Mouse (Mus musculus): ENCODE measurements at regions not wholly inside any gene's neighbourhood (a gene's known extent, or its start where the extent isn't known, plus 50 kb on each side); places are given as distances from the start of the nearest gene placed in this dataset.

GRCm38 (mm10) chrX:99317736-99318135 is 153.3 kb downstream of the Pja1 start:
- Histone ChIP-seq H3K4me3 (no peak overlapping the region), H3K36me3 (no peaks in the 10 kb centered on the region), H3K4me2 (no peak overlapping the region), H3K9ac (no peak overlapping the region), H3K27ac (no peak overlapping the region), H3K9me3 (no peaks in the 10 kb centered on the region), H3K4me1 (replicated peaks) (no peaks in the 10 kb centered on the region), H3K27me3 (peaks cover 59% of the 10 kb centered on the region)
- no peak for ATAC-seq (ENCODE audit: low FRiP score)
- WGBS: 78% methylated on average over 10 of the region's 10 CpGs

- Histone ChIP-seq H3K4me2 (no peak overlapping the region), H3K9me3 (no peaks in the 10 kb centered on the region), H3K4me3 (no peak overlapping the region), H3K27me3 (peaks cover 52% of the 10 kb centered on the region), H3K36me3 (no peaks in the 10 kb centered on the region), H3K27ac (no peak overlapping the region), H3K9ac (no peak overlapping the region), H3K4me1 (replicated peaks) (no peaks in the 10 kb centered on the region)
- 73% methylated on average over 4 of the region's 4 CpGs for WGBS
- ATAC-seq (ENCODE audit: low FRiP score): no peak
Observed at GRCm38 (mm10) chrX:99316410-99317056, 154.5 kb downstream of the Pja1 start.

- Histone ChIP-seq H3K9ac (no peak overlapping the region), H3K4me2 (no peak overlapping the region), H3K27me3 (peaks cover 49% of the 10 kb centered on the region), H3K9me3 (no peaks in the 10 kb centered on the region), H3K27ac (no peak overlapping the region), H3K4me3 (no peak overlapping the region), H3K4me1 (replicated peaks) (no peaks in the 10 kb centered on the region), H3K36me3 (no peaks in the 10 kb centered on the region)
- 41% methylated on average over 6 of the region's 6 CpGs for WGBS
- no peak for ATAC-seq (ENCODE audit: low FRiP score)
Observed at GRCm38 (mm10) chrX:99299110-99299509, 163.2 kb downstream of the Efnb1 start.

- peaks cover 66% of the 10 kb centered on the region for H3K27me3 ChIP-seq
- ATAC-seq (ENCODE audit: low FRiP score): no peak
- H3K4me2 ChIP-seq: no peak overlapping the region
- no peak overlapping the region for H3K9ac ChIP-seq
- no peaks in the 10 kb centered on the region for H3K9me3 ChIP-seq
- peaks cover 10% of the 10 kb centered on the region for H3K4me1 ChIP-seq (replicated peaks)
- H3K27ac ChIP-seq: no peak overlapping the region
- no peak overlapping the region for H3K4me3 ChIP-seq
- H3K36me3 ChIP-seq: no peaks in the 10 kb centered on the region
- 86% methylated on average over 8 of the region's 8 CpGs for WGBS
Observed at GRCm38 (mm10) chrX:99294726-99295125, 158.8 kb downstream of the Efnb1 start.

- ATAC-seq (ENCODE audit: low FRiP score): no peak
- H3K9me3 ChIP-seq: no peaks in the 10 kb centered on the region
- H3K36me3 ChIP-seq: no peaks in the 10 kb centered on the region
- H3K9ac ChIP-seq: no peak overlapping the region
- no peak overlapping the region for H3K4me3 ChIP-seq
- 79% methylated on average over 6 of the region's 6 CpGs for WGBS
- no peak overlapping the region for H3K4me2 ChIP-seq
- H3K27ac ChIP-seq: no peak overlapping the region
- H3K27me3 ChIP-seq: peaks cover 73% of the 10 kb centered on the region
- peaks cover 10% of the 10 kb centered on the region for H3K4me1 ChIP-seq (replicated peaks)
Observed at GRCm38 (mm10) chrX:99293967-99294366, 158.0 kb downstream of the Efnb1 start.

- Histone ChIP-seq H3K27ac (no peak overlapping the region), H3K4me3 (no peak overlapping the region), H3K9ac (no peak overlapping the region), H3K36me3 (no peaks in the 10 kb centered on the region), H3K4me2 (no peak overlapping the region), H3K27me3 (peaks cover 75% of the 10 kb centered on the region), H3K9me3 (no peaks in the 10 kb centered on the region), H3K4me1 (replicated peaks) (peaks cover 10% of the 10 kb centered on the region)
- WGBS: 50% methylated on average over 11 of the region's 11 CpGs
- no peak for ATAC-seq (ENCODE audit: low FRiP score)
Observed at GRCm38 (mm10) chrX:99292758-99293157, 156.8 kb downstream of the Efnb1 start.

GRCm38 (mm10) chrX:99291965-99292364 is 156.0 kb downstream of the Efnb1 start:
- no peak for ATAC-seq (ENCODE audit: low FRiP score)
- Histone ChIP-seq H3K4me1 (replicated peaks) (peaks cover 10% of the 10 kb centered on the region), H3K27me3 (peaks cover 79% of the 10 kb centered on the region), H3K27ac (peak overlapping the region; percentile 44; the same call in 1 of the 2 replicates), H3K4me2 (no peak overlapping the region), H3K9ac (no peak overlapping the region), H3K9me3 (no peaks in the 10 kb centered on the region), H3K36me3 (no peaks in the 10 kb centered on the region), H3K4me3 (no peak overlapping the region)
- WGBS: 58% methylated on average over 5 of the region's 5 CpGs

GRCm38 (mm10) chrX:99291423-99291963 is 155.6 kb downstream of the Efnb1 start:
- peaks cover 10% of the 10 kb centered on the region for H3K4me1 ChIP-seq (replicated peaks)
- no peak overlapping the region for H3K9ac ChIP-seq
- no peaks in the 10 kb centered on the region for H3K36me3 ChIP-seq
- no peak overlapping the region for H3K4me2 ChIP-seq
- peak overlapping the region; percentile 44; the same call in 1 of the 2 replicates for H3K27ac ChIP-seq
- no peak overlapping the region for H3K4me3 ChIP-seq
- H3K27me3 ChIP-seq: peaks cover 79% of the 10 kb centered on the region
- 35% methylated on average over 8 of the region's 10 CpGs for WGBS
- no peaks in the 10 kb centered on the region for H3K9me3 ChIP-seq
- peak; percentile 70 for ATAC-seq (ENCODE audit: low FRiP score)

- Histone ChIP-seq H3K27ac (no peak overlapping the region), H3K4me1 (replicated peaks) (peaks cover 16% of the 10 kb centered on the region), H3K27me3 (peaks cover 82% of the 10 kb centered on the region), H3K4me2 (no peak overlapping the region), H3K9me3 (no peaks in the 10 kb centered on the region), H3K4me3 (no peak overlapping the region), H3K9ac (no peak overlapping the region), H3K36me3 (no peaks in the 10 kb centered on the region)
- 70% methylated on average over 4 of the region's 4 CpGs for WGBS
- ATAC-seq (ENCODE audit: low FRiP score): no peak
Observed at GRCm38 (mm10) chrX:99287988-99288387, 152.1 kb downstream of the Efnb1 start.

- no peak overlapping the region for H3K4me2 ChIP-seq
- no peak overlapping the region for H3K27ac ChIP-seq
- no peaks in the 10 kb centered on the region for H3K9me3 ChIP-seq
- no peak overlapping the region for H3K9ac ChIP-seq
- peaks cover 14% of the 10 kb centered on the region for H3K4me1 ChIP-seq (replicated peaks)
- H3K36me3 ChIP-seq: no peaks in the 10 kb centered on the region
- 74% methylated on average over 2 of the region's 2 CpGs for WGBS
- no peak for ATAC-seq (ENCODE audit: low FRiP score)
- no peak overlapping the region for H3K4me3 ChIP-seq
- H3K27me3 ChIP-seq: peaks cover 80% of the 10 kb centered on the region
Observed at GRCm38 (mm10) chrX:99286876-99287275, 150.9 kb downstream of the Efnb1 start.

GRCm38 (mm10) chrX:99285611-99286010 is 149.7 kb downstream of the Efnb1 start:
- H3K4me2 ChIP-seq: no peak overlapping the region
- no peak overlapping the region for H3K9ac ChIP-seq
- WGBS: 27% methylated on average over 8 of the region's 9 CpGs
- H3K27ac ChIP-seq: 0 out of 2 replicates have a peak overlapping the region, but pooled peaks have one; percentile 18
- H3K27me3 ChIP-seq: peaks cover 76% of the 10 kb centered on the region
- H3K4me3 ChIP-seq: no peak overlapping the region
- H3K4me1 ChIP-seq (replicated peaks): peaks cover 5% of the 10 kb centered on the region; the same call in 1 of the 2 replicates
- ATAC-seq (ENCODE audit: low FRiP score): peak; percentile 78
- H3K36me3 ChIP-seq: no peaks in the 10 kb centered on the region
- no peaks in the 10 kb centered on the region for H3K9me3 ChIP-seq

GRCm38 (mm10) chrX:99280991-99281390 is 145.1 kb downstream of the Efnb1 start:
- Histone ChIP-seq H3K4me2 (no peak overlapping the region), H3K27ac (no peak overlapping the region), H3K36me3 (no peaks in the 10 kb centered on the region), H3K9ac (no peak overlapping the region), H3K4me1 (replicated peaks) (peaks cover 5% of the 10 kb centered on the region; the same call in 1 of the 2 replicates), H3K27me3 (peaks cover 60% of the 10 kb centered on the region), H3K9me3 (no peaks in the 10 kb centered on the region), H3K4me3 (no peak overlapping the region)
- ATAC-seq (ENCODE audit: low FRiP score): no peak
- WGBS: 60% methylated on average over 5 of the region's 5 CpGs

- H3K4me3 ChIP-seq: no peak overlapping the region
- WGBS: 40% methylated on average over 5 of the region's 5 CpGs
- no peak for ATAC-seq (ENCODE audit: low FRiP score)
- H3K27ac ChIP-seq: no peak overlapping the region
- peaks cover 1% of the 10 kb centered on the region; the same call in 1 of the 2 replicates for H3K4me1 ChIP-seq (replicated peaks)
- H3K9ac ChIP-seq: no peak overlapping the region
- no peaks in the 10 kb centered on the region for H3K9me3 ChIP-seq
- H3K4me2 ChIP-seq: no peak overlapping the region
- H3K27me3 ChIP-seq: peaks cover 56% of the 10 kb centered on the region
- no peaks in the 10 kb centered on the region for H3K36me3 ChIP-seq
Observed at GRCm38 (mm10) chrX:99280543-99280942, 144.6 kb downstream of the Efnb1 start.
